Mouse (Mus musculus) brain, embryonic 14.5 days (tissue): ENCODE measurements around the gene Lmod3.

Source experiments
- CTCF ChIP-seq: fragments of 200-500 bp; IDR thresholded peaks from 2 replicates; pipeline ENCODE4 v1.5.1; 2012; ENCODE audit warnings: inconsistent platforms, mild to moderate bottlenecking, moderate library complexity, borderline replicate concordance; ENCODE audit not compliant: insufficient read depth, insufficient read length; ENCODE audit errors: extremely low read depth
- POLR2A ChIP-seq: fragments of 200-500 bp; IDR thresholded peaks from 2 replicates; pipeline ENCODE4 v1.6.1; 2012; ENCODE audit warnings: mild to moderate bottlenecking, inconsistent platforms, borderline replicate concordance; ENCODE audit not compliant: poor library complexity, insufficient read depth, insufficient read length, severe bottlenecking; ENCODE audit errors: extremely low read depth

DNA sequence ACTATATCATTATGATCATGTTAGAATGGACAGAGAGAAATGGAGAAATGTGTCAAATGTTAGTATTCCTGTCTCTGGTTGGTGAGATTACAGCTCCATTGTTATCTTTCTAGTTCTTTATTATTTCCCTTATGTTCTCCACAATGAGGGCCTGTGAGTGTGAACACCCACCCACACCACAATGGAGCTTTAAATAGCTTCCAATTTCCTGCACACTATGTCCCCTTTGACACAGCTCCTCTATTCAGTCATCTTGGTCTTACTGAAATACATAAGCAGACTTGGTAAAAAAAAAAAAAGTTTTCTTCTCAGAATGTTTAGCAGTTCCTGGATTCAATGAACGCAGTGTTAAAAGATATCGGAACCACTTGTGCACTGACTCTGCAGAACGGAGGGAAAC is 38.1 kb upstream of the Lmod3 start:
- no peak for TF ChIP-seq CTCF
- no peak for TF ChIP-seq POLR2A
